Mouse (Mus musculus) gonadal fat pad, adult 2 months (tissue): ENCODE data around the gene Alad. TPM values are rescaled to one million over a fixed set of nuclear protein-coding genes. Genes with fewer than 3 reads are reported as not detected.

ENCODE experiments used
- DNase-seq: peaks from one replicate; pipeline ENCODE4 v3.0.0-alpha.2; 2012; ENCODE audit warnings: low read depth
- polyA plus RNA-seq: library from polyadenylated mRNA; depleted of rRNA; stranded (reverse); fragments of >200 nt; gene quantifications from 2 replicates; pipeline ENCODE4 v1.2.3, GENCODE M21; 2012; rRNA removed

Alad gene
- polyA plus RNA-seq: 419 and 470 TPM in 2 replicates

DNA sequence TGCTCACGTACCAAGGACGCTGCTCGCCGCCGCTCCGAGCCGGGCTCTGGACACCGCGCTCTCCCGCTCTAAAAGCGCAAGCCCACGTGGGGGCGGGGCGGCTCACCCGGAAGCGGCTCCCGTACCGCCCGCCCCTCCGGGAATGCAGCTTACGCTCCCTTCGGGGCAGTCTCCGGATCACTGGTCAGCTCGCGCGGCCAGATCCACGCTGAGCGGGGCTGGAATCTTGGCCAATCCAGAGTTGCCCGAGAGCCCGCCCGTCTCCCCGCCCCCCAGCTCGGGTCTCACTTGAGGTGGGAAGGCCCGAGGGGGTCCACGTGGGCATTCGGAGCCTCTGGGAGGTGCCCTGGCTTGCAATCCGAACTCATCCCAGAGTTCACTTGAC is at the start of gene Alad:
Gene Alad, minus strand, starts transcription at position 70 of the 385 bp plus-strand sequence.
- DNase-seq: no peak

- DNase-seq: no peak
Measured at GRCm38 (mm10) chr4:62568359-62568758, 48.6 kb upstream of the Alad start.

DNA sequence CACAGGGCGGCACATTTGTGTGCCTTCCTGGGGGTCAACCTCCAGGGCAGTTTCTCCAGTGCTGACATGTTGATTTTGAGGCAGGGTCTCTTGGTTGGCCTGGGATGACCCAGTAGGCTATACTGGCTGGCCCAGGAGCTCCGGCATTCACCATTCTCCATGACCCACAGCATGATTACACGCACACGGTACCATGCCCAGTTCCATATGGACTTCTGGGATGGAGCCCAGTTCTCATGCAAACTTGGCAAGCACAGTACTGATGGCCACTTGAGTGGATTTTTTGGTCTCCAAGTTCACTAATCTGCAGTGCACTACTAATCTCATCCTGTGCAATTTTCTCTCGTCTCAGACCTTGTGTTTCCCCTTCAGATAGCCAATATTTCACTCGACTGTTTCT is 48.0 kb upstream of the Alad start:
- DNase-seq: no peak

GRCm38 (mm10) chr4:62566530-62566929 is 46.8 kb upstream of the Alad start:
- no peak for DNase-seq

DNA sequence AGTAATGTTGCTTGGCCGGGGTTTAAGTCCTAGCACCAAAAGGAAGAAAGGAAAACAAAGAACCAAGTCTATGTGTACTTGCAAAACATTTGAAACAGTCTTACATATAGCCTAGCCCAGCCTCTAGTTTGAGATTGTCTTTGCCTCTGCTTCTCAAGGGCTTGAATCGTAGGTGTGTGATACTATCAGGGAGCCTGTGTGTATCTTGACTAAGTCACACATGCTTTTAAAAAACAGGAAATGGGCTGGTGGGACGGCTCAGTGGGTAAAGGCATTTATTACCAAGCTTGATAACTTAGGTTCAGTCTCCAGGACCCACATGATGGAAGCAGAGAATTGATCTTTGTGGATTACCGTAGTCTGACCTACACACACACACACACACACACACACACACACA is 42.3 kb upstream of the Alad start:
- no peak for DNase-seq

- no peak for DNase-seq
Measured at GRCm38 (mm10) chr4:62561630-62562001, 41.9 kb upstream of the Alad start.

DNA sequence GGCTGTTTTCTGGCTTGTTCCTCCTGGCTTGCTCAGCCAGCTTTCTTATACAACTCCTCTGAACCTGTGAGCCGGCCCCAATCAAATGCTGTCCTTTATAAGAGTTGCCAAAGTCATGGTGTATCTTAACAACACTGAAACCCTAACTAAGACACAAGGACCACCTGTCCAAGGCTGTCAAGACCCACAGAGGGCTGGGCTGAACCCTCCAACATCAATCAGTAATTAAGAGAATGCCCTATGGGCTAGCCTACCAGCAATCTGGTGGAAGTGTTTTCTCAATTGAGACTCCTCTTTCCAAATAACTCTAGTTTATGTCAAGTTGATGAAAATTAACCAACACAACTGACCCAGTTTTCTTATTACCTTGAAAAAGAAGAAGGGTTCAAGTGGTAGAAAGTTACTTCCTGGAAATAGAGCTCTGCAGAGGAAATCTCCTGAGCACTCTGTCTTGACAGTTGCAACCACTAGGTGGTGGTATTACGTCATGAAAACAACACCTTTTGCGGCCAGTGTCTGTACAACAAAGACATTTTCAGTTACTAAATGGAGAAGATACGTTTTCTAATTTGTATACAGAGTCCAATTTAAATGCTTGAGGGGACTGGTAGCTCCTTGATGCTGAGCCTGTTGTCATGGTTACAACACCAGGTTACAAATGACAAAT is 41.4 kb upstream of the Alad start:
- DNase-seq: no peak

DNA sequence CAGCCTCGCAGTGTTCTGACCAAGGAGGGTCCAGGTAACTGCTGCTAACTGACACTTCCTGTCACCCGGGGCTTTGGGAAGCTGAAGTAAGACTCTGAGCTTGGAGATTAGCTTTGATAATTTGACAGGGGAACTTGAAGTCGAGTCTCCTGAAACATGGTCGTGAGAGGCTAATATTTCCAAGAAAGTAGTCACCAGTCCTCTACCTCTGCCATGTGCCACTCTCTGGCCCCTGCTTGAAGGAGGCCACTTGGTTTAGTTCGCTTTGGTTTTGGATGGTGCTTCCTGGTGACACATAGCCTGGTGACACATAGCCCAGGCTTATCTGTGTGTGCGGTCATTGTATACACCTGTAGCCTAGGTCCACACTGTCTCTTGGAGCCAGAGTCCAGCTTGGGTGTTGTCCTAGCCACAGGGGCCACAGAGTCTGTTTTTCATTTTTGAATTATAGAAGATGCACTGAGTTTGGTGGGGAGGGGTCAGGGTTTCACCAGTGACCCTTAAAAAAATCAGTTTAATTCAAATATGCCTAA is 40.1 kb upstream of the Alad start, which contains the start of gene Rgs3:
Gene Rgs3, plus strand, starts transcription at position 51 of the 533 bp plus-strand sequence.
- DNase-seq: no peak

GRCm38 (mm10) chr4:62557436-62557835 is 37.7 kb upstream of the Alad start:
- no peak for DNase-seq

DNA sequence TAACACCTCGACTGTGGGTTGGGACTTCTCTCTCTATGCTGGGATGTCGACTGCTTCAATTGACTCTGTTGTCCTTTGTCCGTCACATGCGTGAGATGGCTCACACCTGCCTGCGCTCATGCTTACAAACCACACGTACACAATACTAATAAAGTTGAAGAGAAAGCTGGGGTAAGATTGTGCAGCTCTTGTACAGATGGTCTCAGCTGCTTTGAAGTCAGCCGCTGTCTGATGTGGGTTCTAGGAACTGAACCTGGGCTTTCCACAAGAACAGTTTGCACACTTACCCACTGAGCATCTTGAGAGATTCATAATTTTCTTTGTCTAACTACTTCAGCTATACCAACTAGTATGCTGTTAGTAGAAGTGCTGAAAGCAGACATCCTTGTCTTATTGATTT is 32.2 kb upstream of the Alad start:
- no peak for DNase-seq

DNA sequence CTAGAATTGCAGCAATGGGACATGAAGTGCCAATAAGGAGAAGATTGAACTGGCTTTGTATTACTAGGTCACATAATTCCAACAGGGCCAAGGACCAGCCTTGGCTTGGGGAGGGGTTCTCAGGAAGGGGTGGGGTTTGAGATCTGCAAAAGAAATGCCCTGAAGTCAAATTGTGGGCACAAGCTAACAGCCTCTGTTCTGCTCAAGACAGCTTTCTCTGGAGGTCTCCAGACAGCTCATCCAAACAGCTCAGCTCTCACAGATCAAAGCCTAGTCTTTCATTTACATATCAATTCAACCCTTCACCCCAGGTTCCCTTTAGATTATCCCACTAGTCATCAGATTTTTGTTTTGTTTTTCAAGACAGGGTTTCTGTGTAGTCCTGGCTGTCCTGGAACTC is 25.1 kb upstream of the Alad start:
- no peak for DNase-seq

DNA sequence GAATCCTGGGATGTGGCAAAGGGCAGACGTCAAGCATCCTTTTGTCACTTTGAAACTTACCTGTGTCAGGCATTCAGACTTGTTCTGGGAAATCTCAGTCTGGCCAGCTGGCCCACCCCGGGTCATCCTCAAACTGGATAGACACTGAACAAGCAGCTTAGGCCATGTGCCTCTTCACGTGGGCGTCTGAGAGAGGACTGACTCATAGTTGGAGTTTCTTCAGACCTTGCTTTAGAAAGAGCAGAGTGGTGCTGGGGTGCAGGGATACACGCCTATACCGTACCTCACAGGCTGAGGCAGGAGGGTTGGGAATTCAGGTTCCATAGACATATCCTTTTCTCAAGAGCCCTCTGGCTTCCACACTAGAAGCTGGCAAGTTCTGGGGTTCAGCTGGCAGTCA is 24.1 kb upstream of the Alad start:
- no peak for DNase-seq

DNA sequence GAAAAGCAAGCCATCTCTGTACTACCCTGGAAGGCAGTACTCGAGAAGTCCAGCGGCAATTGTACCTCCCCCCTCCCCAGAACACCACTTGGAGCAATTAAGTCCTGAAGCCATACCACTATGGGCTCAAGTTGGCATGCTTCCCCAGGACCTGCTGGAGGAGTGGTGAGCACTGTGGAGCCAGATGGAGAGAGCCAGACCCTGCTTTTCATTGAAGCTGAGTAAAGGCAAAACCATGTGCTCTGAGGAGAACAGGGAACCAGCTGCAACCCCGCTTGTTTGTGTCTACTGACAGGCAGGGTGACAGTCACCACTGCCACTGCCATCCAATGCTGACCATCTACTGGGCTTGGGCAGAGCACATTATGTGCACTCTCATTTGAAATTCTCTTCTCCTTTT is 22.1 kb upstream of the Alad start:
- no peak for DNase-seq

GRCm38 (mm10) chr4:62533729-62534128 is 14.0 kb upstream of the Alad start:
- no peak for DNase-seq

DNA sequence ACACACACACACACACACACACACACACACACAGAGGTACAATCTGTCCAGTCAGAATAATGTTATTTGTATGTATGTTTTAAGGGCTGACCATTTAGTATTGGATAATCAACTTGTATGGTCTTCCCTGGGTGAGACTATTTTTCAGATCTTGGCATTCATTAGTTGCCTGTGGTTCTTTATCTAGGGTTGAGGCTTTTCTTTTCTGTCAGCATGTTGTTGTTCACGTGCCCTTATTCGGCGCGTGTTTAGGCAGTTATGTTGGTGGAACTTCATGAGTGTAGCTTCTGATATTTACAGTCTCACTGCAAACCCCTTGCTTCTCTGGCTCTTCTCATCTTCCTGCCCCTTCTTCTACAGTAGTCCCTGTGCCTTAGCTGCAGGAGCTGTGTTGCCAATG is 7.9 kb upstream of the Alad start:
- DNase-seq: no peak

GRCm38 (mm10) chr4:62526256-62526655 is 6.5 kb upstream of the Alad start:
- DNase-seq: no peak

- no peak for DNase-seq
Measured at GRCm38 (mm10) chr4:62525489-62525811, 5.7 kb upstream of the Alad start.

- DNase-seq: peak; percentile 66
Measured at GRCm38 (mm10) chr4:62524651-62525488, 5.2 kb upstream of the Alad start, which contains the start of the genes Pole3 and 4933430I17Rik. Gene Pole3, minus strand, starts transcription at chr4:62525068. Gene 4933430I17Rik, plus strand, starts transcription at chr4:62525369.

- no peak for DNase-seq
Measured at GRCm38 (mm10) chr4:62520892-62521400, 1.2 kb upstream of the Alad start.

GRCm38 (mm10) chr4:62519122-62519848 is 433 bp downstream of the Alad start:
- no peak for DNase-seq

DNA sequence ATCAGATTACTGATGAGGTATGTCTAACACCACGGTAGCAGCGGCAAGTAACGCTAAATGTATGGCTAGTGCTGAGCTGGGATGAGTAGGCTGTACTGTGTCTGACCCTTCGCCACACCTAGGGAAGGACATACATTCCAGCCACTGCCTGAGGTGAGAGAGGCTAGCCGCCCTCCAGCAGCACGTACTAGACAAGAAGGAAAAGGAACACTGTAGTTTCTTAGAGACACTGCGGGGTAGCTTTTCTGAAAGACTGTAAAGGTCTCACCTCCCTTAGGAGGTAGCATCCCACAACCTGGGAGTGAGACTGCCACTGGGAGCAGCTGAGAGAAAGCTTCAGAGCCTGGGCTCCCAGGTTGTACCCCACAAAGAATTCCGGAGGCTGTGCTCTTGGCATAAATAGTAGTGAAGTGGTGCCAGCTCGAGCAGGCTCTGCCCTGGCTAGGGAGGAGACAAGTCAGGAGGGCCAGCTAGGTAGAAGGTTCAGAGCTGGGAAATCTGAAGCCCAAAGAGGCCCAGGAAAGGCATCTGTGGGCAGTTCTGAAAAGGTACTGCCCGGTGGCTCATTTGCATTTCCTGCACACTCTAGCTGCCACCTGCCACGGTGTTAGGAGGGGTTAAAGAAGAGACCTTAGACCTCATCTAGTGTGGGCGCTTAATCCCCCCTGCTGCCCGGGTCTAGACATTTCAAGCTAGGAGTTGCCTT is 1.1 kb downstream of the Alad start:
- no peak for DNase-seq
